Mouse (Mus musculus) brain, adult 2 months (tissue): Measurements from ENCODE around the gene Efcab7.
A peak's percentile ranks its signal among the peaks of the same experiment; 100 is the strongest.

Experiments used
- DNase-seq: peaks from one replicate; pipeline ENCODE4 v3.0.0; 2011; ENCODE audit warnings: low read depth, low spot score

The Efcab7 gene

DNA sequence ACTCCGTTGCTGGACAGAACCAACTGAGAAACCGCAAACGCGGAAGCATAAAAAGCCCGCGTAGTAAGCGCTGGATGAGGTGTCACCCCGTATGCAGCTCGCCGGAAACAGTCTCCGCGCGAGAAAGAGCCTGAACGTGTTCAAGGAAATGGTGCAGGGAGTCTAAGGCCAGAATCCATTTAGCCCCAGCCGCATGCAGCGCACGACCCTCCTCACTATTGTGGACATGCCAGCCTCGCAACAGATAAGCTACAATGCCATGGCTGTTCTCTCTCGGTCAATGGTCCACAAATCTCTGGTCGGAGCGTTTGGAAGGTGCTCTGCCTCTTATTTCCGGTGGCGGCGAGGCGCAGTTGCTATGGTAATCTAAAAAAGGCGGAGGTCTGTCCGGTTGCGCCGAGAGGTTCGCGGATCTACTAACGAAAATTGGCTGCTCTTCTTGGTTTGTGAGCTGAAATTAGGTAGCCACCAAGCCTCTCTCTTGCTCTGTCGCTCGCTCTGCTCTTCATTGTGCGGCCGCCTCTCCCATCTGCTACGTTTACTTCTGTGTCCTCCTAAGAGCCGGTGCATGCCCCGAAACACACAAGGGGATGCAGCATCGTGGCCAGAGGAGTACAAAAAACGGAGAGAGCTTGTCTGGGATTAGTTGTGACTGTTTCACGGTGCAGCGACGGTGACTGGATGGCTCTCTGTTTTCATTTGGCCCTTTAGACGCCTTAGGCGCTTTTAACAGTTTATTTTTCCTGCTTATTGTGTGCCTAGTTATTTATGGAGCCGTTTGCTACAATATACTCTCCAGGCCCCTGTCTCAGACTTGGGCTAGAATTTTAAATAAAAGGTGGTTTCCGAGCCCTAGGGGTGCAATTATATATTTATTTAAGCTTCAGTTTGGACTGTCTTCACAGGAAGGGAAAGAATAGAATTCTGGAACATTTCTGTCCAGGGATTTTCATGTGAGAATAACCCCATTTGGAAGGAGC lies at the start of gene Efcab7:
Efcab7 (plus strand) TSS at position 105 of the 980 bp plus-strand sequence.
- DNase-seq: peak; percentile 96

DNA sequence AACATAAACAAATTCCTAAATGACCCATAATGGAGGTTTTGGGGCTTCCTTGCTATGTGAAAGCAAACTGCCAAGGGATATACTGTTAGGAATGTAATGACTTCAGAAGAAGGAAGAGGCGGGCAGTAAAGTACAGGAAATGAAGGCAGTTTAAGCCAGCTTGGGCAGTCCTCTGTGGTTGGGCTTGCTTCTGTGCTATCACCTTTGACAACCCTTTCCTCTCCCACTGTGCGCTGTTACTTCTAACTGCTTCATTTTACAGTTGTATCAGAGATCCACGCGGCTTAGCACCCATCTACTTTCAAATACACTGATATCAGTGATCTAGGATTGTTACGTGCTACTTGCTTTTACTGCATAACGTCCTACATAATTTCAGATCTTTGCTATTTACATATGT lies 36.6 kb upstream of the Efcab7 start:
- DNase-seq: no peak

DNA sequence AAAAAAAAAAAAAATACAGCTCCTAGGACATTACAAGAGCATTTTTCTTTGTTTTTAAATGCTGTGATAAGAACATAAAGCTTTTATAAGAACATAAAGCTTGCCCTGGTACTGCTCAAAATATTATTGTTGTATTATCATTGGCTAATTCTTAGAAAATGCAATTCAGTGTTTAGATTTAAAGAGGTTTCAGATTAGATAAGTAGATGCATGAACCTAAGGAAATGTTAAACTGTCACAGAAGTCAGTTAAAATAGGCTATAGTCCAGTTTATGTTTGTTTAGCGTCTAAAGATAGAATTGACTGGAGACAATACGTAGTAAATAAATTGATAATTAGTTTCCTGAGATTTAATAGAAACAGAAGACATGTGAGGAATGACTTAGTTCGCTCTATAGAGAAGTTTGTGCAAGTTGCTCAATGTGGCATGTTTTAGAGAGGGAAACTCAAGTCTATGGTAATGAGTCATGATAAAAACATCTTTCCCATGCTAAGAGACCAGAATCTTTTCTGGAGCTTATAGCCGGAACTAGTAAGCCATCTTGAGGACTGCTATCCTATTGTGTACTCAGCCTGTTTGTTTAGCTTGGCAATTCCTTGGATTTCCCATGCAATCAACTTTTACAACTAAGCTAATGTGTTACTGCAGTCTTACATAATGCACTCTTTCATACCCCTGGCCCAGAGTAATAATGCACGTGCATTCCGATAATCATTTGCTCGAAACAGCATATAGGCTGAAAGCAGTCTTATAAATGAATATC lies 12.1 kb upstream of the Efcab7 start:
- DNase-seq: no peak

DNA sequence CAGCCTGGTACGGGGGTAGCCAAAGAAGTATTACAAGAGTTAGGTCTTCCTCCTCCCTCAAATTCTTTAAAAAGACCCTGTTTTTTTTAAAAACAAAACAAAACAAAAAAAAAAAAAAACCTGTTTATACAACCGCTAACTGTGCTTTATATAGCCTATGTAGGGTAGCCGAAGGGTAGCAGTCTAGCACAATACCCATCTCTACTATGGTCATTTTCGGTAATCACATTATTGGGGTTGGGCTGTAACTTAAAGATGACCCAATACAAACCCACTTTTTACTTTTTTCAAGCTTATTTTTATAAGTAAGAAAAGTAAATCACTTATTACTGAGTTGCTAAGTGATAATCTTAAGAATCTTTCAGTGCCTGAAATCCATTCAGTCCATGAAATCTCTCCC lies 661 bp upstream of the Efcab7 start:
- no peak for DNase-seq

DNA sequence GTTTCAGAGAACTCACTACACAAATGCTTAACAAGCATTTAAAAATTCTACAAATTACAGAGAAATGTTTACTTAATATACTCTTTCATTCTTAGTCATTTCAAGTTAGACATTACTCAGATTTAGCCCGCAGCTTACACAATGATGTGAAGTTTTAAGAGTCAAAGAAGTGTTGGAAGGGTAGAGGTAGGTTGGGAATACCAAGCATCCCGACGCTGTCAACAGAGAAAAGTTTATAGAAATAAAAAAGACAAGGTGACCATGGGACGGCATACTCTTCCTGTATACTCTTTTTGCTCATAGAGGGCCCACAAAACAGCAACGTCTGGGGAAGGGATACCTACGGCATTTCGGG lies 282 bp upstream of the Efcab7 start:
- DNase-seq: no peak

DNA sequence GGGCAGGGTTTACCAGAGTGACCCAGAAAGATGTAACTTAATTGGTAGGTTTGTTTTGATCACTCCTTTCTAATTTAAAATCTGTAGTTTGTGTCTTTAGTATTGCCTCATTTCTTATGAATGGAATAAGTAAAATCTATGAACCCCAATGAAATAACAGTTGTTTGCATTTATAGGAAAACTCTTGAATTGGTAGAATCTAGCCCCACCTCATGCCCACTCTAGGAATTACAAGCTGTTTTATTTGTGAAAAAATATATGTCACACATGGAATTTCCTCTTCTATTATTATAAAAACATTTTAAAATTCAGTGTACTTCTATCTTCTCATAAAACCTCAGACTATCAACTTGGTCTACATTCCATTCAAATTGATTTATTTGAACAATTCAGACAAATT lies 52.9 kb downstream of the Efcab7 start:
- peak; percentile 65 for DNase-seq

DNA sequence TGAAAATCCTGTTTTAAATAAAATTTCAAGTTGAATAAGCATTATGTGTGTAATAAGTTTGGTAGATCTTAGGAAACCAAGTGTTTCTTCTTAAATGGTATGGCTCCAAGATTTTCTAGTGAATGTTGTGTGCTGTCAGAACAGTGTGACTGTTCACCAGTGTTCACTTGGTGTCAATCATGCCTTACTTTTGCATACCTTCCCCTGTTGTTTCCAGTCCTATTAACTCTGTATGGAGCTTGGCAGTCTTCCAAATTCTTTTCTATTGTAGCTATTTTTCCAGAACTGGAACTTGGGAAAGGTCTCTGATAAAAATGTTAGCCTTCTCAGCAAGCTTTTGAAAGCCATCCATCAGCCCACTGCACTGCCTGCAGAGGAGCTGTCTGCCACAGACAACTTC lies 53.4 kb downstream of the Efcab7 start:
- no peak for DNase-seq

DNA sequence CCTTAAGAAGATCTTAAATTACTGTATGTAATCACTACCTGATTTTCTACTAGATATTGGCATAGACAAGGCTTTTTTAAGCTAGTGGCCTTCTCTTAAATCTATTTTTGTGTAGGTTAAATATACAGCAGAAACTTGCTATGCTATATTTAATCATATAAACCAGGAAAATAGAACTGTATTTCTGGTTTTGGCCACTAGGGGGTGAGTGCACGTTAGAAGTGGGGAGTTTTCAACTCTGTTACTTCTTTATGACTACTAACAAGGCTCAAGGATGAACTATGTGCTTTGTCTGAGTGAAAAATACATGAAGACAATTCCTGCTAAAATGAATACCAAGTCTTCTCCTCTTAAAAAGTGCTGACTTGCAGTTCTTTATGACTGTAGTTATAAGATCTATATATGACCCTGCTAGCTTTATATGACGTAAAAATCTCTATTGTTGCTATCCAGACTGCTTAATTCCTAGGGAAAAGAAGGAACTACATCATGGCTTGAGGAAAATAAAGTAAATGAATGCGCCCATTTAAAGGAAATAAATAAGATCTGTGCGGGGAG lies 85.0 kb downstream of the Efcab7 start:
- peak; percentile 57 for DNase-seq

DNA sequence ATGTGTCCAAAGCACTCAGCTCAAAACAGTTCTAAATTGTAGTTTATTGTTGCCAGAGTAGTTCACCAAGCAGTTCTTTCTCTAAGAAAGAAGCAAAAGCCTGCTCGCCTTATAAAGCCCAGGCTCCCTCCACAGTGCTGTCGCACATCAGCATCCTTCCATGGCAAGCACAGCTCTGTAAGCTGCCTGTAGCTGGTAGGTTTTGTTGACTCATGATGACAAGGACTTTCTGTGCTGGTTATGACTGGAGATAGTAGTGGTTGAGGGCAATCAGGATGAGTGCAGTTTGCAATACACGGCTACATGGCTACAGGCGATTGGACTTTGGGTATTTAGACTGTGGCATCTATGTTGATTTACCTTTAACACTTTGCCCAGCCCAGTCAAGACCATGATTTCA lies 97.4 kb downstream of the Efcab7 start:
- no peak for DNase-seq

DNA sequence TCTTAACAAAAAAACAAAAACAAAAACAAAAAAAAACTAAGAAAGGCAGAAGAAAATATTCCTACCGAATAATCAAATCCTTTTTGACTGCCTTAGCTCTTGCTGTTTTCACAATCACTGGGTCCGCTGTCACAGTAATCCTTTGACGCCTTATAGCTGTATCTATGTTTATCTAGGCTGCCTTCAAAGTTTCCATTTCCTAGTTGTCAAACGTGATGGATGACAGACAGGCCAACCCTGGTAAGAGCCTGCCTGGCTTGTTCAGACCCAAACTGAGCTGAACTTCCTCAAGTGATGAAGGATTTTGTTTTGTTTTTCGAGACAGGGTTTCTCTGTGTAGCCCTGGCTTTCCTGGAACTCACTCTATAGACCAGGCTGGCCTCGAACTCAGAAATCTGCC lies 99.5 kb downstream of the Efcab7 start:
- no peak for DNase-seq

DNA sequence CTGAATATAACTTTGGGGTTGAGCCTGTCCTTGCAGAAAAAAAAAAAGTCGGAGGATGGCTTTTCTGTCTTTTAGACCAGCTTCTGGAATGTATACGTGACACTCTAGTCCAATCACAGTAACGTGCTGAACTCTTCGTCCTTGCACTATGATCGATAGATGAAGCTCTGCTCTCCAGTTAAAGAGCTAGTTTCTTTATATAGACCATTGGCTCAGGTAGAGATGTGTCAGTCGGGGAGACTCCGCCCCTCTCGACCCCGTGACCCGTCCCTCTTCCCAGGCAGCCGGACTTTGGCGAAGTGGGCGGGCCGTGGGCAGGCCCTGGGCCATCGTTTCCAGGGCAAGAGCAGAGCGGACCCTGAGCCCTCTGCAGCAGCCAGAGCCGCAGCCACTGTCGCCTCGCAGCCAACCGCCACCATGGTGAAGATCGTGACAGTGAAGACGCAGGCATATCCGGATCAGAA lies 100.2 kb downstream of the Efcab7 start, which contains the start of gene Pgm1:
Pgm1 (plus strand) TSS at position 266 of the 464 bp plus-strand sequence.
- DNase-seq: peak; percentile 93

DNA sequence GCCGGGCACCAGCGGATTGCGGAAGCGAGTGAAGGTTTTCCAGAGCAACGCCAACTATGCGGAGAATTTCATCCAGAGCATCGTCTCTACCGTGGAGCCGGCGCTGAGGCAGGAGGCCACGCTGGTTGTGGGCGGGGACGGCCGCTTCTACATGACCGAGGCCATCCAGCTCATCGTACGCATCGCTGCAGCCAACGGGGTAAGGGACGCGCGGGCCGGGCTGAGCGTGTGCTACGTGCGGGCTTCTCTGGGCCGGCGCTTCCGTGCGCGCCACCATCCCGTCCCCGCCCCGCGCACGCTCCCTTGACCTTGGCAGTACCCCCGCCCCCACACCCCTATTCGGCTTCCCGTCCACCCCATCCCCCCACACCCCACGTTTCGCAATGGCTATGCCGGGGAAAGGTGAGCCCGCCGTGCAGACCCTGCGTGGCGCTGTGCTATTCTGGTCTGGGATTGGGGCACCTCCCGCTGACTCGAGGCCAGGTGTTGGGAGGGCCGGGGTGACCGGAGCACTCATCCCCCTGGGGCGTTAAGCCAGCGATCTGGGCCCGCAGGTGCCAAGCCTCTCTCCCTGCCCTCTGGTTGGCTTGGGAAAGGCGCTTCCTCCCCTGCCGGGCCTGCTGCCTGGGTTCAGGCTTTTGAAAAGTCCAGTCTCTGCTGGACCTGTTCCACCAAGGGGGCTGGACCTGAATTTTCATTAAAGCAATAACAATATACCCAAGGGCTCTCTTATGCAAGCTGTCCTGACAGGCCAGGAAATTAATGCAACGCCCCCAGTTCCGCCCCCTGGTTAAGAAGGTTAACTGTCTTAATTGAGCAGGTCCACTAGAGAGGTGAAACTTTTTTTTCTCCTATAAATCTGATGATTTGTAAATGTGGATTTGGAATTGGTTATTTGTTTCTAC lies 100.9 kb downstream of the Efcab7 start, which contains the start of gene Itgb3bp:
Itgb3bp (minus strand) TSS at position 201 of the 905 bp plus-strand sequence.
- DNase-seq: peak; percentile 93

DNA sequence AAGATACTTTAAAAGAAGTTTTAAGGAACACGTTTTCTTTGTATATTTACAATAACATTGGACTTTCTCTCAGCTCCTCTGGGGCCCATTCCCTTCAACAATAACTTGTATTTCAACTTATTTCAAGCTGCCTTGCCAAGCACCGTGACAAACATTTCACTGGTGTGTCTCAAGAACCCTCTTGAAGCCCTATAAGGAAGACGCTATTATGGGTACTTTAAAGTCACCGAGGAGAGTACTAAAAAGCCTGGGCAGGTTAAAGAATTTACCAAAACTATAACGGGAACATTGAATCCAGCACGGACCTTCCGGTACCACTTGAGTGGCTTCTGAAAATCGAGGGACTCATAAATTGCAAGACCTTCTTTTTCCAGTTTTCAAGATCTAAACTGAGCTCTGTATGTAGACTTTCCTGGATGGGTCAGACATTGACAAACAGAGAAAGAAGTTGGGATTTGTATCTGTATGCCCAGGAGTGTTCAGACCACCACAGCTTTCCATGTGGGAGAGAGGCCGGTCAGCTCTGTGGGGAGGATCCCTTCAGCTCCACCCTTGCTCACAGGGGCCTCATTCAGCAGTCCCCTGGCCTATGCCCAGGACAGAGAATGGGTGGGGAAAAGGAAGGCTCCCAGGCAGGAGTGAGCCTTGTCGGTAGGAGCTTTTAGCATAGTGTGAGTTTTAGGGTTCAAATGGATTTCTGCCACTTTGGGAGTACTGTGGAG lies 101.7 kb downstream of the Efcab7 start:
- no peak for DNase-seq

DNA sequence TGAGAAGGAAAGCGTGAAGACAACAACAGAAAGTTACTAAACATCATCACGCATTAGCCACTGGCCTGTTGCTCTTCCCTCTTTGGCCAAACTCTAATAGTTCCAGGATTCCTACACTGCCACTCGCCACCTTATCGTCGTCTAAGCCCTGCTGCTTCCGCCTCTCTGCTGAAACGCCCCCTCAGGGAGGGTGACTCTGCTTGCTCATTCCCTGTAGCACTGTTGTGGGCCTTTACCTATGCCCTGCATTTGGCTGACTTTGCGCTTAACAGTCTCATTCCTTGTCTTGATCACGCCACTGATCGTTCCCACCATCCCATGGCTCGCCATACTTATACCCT lies 102.2 kb downstream of the Efcab7 start:
- DNase-seq: no peak

DNA sequence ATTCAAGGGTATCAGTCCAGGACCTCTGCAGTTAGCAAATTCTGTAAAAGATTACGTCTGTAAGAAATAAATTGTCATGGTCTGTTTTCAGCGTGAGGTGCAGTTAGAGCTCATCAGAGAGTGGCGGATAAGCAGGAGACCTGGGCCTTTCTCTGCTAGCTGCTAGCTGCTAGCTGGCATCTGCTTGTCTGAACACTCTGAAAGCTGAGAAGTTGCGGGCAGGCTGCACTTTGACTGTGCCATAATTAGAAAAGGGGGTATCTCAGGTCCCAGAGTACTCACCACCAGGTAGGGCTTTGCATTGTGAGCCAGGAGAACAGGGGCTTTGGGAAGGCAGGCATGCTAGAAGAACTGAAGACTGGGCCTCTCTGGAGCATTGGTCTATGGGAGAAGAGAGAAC lies 102.8 kb downstream of the Efcab7 start:
- no peak for DNase-seq

DNA sequence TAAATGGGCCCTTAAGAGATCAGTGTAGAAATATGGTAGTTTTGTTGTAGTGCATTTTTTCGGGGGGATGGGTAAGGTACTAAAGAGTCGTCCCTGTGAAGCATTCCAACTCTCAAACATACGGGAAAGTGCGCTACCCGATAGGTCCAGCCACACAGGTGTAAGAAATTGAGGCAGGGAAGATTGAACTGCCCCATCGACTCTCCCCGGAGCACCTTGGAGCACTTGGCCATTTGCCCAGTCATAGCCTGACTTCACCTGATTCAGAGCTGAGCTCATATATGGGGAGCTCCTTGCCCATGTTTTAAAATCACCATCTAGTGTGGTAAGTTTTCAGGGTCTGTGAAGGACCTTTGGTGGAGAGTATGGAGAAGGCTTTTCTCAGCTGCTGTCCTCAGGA lies 105.9 kb downstream of the Efcab7 start:
- DNase-seq: no peak

DNA sequence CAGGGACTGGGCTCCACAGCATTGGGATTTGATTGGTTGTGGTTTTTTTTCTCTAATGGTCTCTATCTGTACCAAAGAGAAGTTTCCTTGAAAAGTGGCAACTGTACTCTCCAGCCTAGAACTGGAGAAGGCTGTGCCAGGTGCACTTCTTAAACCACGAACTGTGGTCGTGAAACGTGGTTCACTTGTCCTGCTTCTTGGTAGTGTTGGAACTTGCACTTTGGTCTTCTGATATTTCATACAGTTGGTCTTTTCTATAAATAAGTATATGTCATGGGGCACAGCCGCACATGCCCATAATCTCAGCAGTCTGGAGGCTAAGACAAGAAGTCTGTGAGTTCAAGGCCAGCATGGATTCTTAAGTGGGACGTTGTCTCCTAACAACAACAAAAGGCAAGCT lies 107.3 kb downstream of the Efcab7 start:
- no peak for DNase-seq

DNA sequence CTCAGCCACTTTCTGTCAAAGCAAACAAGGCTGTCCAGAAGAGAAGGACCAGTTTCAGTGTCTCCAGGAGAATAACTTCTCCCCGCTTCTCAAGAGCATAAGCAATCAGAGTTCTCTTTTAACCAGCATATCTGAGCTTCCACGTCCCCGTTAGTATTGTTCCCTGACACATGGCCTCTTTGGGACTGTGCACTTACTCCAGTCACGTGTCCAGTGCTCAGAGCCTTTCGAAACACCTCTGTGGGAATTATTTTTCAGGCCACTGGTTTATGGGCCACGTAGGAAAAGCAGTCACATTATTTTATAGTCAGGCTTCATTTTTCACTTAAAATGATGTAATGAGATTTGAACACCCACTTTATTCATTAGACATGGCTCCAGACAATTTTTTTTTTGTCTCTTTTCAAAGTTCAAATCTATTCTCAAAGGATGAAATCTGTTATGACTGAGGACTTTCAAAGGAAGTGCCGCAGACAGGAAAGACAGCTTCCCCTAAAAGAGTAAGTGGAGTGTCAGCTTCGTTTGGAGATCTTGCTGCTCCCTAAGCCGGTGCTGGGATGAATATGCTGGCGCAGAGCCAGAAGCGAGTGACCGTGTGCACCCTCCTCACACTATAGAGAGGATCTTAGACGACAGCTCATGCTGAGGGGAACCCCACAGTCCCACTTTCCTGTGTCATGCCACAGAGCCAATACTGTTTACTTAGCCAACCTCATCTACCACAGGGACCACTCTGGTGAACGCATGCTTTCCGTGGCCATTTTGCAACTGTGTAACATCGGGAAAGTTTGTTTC lies 110.9 kb downstream of the Efcab7 start:
- no peak for DNase-seq

DNA sequence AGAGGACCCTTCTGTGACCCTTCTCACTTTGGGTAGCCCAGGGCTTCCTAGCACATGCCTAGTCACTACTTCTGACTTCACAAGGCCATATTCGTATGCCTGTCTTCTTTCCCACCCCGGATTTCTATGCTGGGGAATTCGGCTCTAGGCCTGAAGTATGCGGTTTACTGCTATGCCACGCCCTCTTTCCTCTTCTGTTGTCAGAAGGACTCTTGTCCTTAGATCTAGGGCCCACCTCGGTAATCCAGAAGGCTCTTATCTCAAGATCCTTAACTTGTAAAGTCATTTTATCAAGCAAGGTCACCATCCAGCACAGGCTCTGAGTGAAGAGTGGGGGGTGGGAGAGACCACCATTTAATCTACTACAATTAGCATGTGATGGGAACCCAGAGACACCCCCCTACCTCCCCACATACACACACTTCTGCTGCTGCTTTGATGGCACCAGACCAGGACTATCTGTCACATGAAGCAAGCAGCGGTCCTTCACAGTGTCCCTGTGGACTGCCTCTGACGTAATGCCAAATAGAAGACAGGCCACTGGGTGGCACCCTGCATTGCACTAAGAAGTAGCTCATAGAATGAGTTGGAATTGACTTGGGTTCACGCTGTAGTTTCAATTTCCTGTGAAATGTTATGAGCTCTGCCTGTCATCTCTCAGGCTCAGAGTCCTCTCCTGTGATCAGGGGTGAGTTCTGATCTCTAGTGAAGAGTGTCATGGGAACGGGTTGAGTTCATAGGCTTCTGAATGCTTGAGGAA lies 112.8 kb downstream of the Efcab7 start:
- DNase-seq: peak; percentile 59
